Mouse (Mus musculus) embryonic fibroblast, embryonic 13.5 days (primary cell): ENCODE results near the gene Slc26a11.

Experiments used
- CTCF ChIP-seq: IDR thresholded peaks from 2 replicates; pipeline ENCODE4 v1.5.1; 2011; ENCODE audit warnings: mild to moderate bottlenecking, control low read depth, low read length, moderate library complexity, borderline replicate concordance; ENCODE audit not compliant: insufficient read depth
- POLR2A ChIP-seq: IDR thresholded peaks from 2 replicates; pipeline ENCODE4 v1.6.1; 2011; ENCODE audit warnings: low read depth, mild to moderate bottlenecking, control low read depth, low read length, moderate library complexity

- TF ChIP-seq POLR2A (peak; percentile 62), CTCF (no peak)
These were observed 35.2 kb downstream of the Slc26a11 start for GRCm38 (mm10) chr11:119390271-119391231.
